Mouse (Mus musculus) limb, embryonic 12.5 days (tissue): ENCODE results near the gene Cldn7. TPM values are rescaled to one million over a fixed set of nuclear protein-coding genes. Genes with fewer than 3 reads are reported as not detected.
"Not testable (repeated sequence)": the region's sequence is repeated elsewhere in the genome, so short reads cannot be mapped to it uniquely, and the experiment has no call there.

ENCODE experiments used
- ATAC-seq: fragments of 200-750 bp; cut with Nextera tagmentation; 2 replicates; pipeline ENCODE4 v1.8.0; 2017; ENCODE audit warnings: low read depth, moderate TSS enrichment; ENCODE audit not compliant: insufficient number of reproducible peaks, insufficient read depth, low FRiP score, low TSS enrichment
- H3K27ac ChIP-seq: fragments of 300-500 bp; sonication (generic); 2 replicates; pipeline ENCODE4 v1.5.1; 2016; ENCODE audit warnings: mild to moderate bottlenecking, moderate library complexity
- H3K27me3 ChIP-seq: fragments of 300-500 bp; sonication (generic); 2 replicates; pipeline ENCODE4 v1.6.1; 2016; ENCODE audit warnings: mild to moderate bottlenecking, moderate library complexity
- H3K36me3 ChIP-seq: fragments of 300-500 bp; sonication (generic); 2 replicates; pipeline ENCODE4 v1.6.1; 2016; ENCODE audit warnings: mild to moderate bottlenecking, moderate library complexity
- H3K4me1 ChIP-seq: fragments of 300-500 bp; sonication (generic); replicated peaks from 2 replicates; pipeline ENCODE4 v1.6.1; 2016
- H3K4me2 ChIP-seq: fragments of 300-500 bp; sonication (generic); 2 replicates; pipeline ENCODE4 v1.6.1; 2016; ENCODE audit warnings: mild to moderate bottlenecking, moderate library complexity
- H3K4me3 ChIP-seq: fragments of 300-500 bp; sonication (generic); replicated peaks from 2 replicates; pipeline ENCODE4 v1.5.1; 2016; ENCODE audit warnings: mild to moderate bottlenecking
- H3K9ac ChIP-seq: fragments of 300-500 bp; sonication (generic); replicated peaks from 2 replicates; pipeline ENCODE4 v1.6.1; 2016; ENCODE audit warnings: mild to moderate bottlenecking, moderate library complexity
- H3K9me3 ChIP-seq: fragments of 300-500 bp; sonication (generic); 2 replicates; pipeline ENCODE4 v1.6.1; 2016; ENCODE audit warnings: mild to moderate bottlenecking, moderate library complexity
- WGBS: fragments of 180-500 bp; shearing (Covaris S2); methylation state at CpG from one replicate; pipeline ENCODE4 v1.1.7; 2016; 5-methylcytosine and 5-hydroxymethylcytosine counted together
- polyA plus RNA-seq: library from polyadenylated mRNA; unstranded; fragments of >200 nt; fragmentation: Nextera tagmentation; extraction: Ambion mirVana; gene quantifications from 2 replicates; pipeline ENCODE4 v1.2.1, GENCODE M21; 2016

Gene Cldn7
- polyA plus RNA-seq, 1 experiment from 2014 or later: 18.1 TPM

DNA sequence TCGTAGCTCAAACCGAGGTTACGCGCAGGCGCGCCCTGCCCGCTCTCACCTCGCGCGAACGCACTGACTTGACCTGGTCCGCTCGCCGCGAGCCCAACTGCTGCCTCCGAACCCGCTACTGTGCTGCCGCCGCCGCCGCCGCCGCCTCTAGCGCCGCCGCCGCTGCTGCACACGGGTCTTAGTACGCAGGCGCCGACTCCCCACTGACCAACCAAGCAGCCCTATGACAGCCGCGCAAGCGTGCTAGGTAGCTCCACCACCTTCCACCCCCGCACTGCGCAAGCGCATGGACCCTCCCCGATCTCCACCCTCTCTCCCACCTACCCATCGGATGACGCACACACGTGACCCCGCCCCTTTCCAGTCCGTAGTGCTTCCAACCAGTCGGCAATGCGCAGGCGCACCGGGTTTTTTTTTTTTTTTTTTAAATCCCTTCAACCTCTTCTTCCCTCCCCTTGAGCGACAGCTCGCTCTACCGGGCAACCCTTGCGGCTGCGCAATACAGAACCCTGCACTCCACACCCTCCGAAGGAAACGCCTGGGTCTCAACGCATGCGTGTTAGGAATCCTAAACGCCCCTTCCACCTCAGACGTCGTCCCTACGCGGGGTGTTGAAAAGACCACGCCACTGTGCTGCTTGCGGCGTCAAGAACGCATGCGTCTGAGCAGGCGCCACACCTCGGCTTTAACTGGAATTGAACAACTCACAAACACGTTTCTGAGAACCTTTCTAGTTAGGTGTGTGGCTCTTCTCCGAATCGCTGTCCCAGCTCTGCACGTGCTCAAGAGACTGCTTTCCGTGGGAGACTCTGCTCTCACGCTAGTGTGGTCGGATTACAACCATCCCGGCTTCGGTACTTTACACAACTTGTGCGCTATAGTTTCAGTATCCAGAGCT, 43.2 kb upstream of the Cldn7 start, which contains the start of gene Eif5a:
TSS of gene Eif5a (minus strand) at position 845 of the 898 bp plus-strand sequence.
- Histone ChIP-seq H3K4me2 (peak within 1 kb of the TSS; percentile 87), H3K9me3 (no peaks in the 10 kb centered on the region), H3K4me3 (peak within 1 kb of the TSS; percentile 98), H3K27me3 (no peaks in the 10 kb centered on the region), H3K9ac (peak within 1 kb of the TSS; percentile 95), H3K36me3 (peaks cover 31% of the 10 kb centered on the region), H3K4me1 (peaks cover 28% of the 10 kb centered on the region), H3K27ac (peak within 1 kb of the TSS; percentile 98)
- peak; percentile 96 for ATAC-seq
- WGBS: under 1% methylated on average over 78 of the region's 78 CpGs

DNA sequence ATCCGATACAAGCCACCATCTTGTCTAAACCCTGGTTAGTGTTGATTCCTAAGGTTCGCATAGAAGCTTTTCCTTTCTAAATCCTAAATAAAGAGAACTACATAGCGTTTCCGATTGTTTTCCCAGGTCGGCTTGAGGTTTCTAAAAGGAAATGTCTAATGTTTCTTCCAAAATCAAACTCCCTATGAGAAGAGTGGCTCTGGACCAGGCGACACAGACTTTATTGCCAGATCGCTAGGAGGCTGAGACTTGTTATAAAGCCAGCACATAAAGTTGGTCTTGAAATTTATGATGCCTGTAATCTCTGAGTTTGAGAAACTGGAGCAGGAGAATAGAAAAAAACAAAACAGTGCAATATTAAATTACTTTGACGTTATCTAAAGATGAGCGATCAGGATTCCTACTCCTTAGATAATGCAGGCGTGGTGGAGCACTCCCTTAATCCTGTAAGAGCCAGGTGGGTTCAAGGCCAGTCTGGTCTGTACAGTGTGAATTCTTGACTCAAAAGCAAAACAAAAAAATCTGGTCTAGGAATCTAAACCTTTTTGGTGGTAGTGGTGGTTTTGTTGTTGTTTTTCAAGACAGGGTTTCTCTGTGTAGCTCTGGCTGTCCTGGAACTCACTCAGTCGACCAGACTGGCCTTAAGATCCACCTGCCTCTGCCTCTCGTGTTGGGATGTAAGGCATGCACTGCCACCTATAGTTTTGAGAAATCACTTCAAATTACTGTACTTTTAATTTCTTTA, 42.4 kb upstream of the Cldn7 start:
- WGBS: 3% methylated on average over 12 of the region's 12 CpGs
- no peak for ATAC-seq
- H3K27me3 ChIP-seq: no peaks in the 10 kb centered on the region

DNA sequence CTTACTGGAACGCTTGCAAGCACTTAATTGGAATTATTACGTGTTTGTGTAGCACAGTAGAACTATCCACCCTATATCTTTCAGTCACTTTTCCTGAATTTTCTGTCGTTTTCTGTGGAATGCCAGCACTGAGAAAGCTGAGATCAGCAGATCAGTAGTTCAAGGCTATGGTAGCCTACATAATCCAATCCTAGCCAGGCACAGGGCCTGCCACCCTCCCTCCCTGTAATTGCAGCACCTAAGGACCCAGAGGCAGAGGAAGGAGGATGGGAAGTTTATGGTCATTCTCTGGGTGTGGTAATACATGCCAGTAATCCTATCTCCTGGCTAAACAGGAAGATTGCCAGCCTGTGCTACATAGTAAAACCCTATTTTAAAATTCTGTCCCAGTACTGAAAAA, 41.8 kb upstream of the Cldn7 start:
- peak overlapping the region; percentile 87 for H3K4me2 ChIP-seq
- H3K27ac ChIP-seq: 0 out of 2 replicates have a peak overlapping the region, but pooled peaks have one; percentile 30
- H3K4me1 ChIP-seq: peaks cover 22% of the 10 kb centered on the region
- H3K9ac ChIP-seq: no peak overlapping the region; the same call in 1 of the 2 replicates
- no peaks in the 10 kb centered on the region for H3K9me3 ChIP-seq
- ATAC-seq: no peak
- no peaks in the 10 kb centered on the region for H3K27me3 ChIP-seq
- peaks cover 16% of the 10 kb centered on the region for H3K36me3 ChIP-seq
- no peak overlapping the region for H3K4me3 ChIP-seq
- WGBS: 66% methylated on average over 3 of the region's 3 CpGs

More for the DNA sequence above, 42.4 kb upstream of the Cldn7 start:
- Histone ChIP-seq H3K27ac (peak overlapping the region; percentile 98), H3K9ac (peak overlapping the region; percentile 65), H3K36me3 (peaks cover 22% of the 10 kb centered on the region), H3K4me2 (peak overlapping the region; percentile 87), H3K9me3 (no peaks in the 10 kb centered on the region), H3K4me3 (peak overlapping the region; percentile 98), H3K4me1 (peaks cover 23% of the 10 kb centered on the region)

- Histone ChIP-seq H3K9ac (no peak overlapping the region), H3K4me3 (no peak overlapping the region), H3K27me3 (no peaks in the 10 kb centered on the region), H3K27ac (no peak overlapping the region), H3K4me1 (peaks cover 5% of the 10 kb centered on the region; the same call in 1 of the 2 replicates), H3K9me3 (no peaks in the 10 kb centered on the region), H3K36me3 (no peaks in the 10 kb centered on the region), H3K4me2 (no peak overlapping the region)
- WGBS: 94% methylated on average over 2 of the region's 2 CpGs
- ATAC-seq: no peak; the same call in 1 of the 2 replicates
Measured at GRCm38 (mm10) chr11:69927501-69927900, 37.1 kb upstream of the Cldn7 start.

DNA sequence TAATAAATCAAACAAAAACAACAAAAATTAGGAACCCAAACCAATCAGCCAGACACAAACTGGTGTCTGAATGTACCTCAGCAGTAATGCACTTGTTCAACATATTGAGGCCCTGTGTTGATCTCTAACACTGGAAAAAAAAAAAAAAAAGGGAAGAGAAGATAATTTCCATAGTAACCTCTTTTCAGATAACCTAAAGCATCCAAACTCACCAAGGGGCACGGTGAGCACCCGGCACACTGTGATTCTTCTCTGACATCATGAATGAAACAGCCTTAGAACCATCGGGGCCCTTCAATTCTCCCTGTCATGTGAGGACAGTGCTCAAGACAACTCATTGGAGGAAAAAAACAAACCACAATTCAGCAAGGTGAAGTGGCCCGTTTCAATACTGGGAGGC, 34.9 kb upstream of the Cldn7 start:
- no peak overlapping the region for H3K4me2 ChIP-seq
- H3K9ac ChIP-seq: no peak overlapping the region
- H3K9me3 ChIP-seq: no peaks in the 10 kb centered on the region
- H3K36me3 ChIP-seq: no peaks in the 10 kb centered on the region
- no peak for ATAC-seq
- no peak overlapping the region for H3K27ac ChIP-seq
- no peaks in the 10 kb centered on the region for H3K4me1 ChIP-seq
- H3K27me3 ChIP-seq: no peaks in the 10 kb centered on the region
- 79% methylated on average over 4 of the region's 4 CpGs for WGBS
- no peak overlapping the region for H3K4me3 ChIP-seq

DNA sequence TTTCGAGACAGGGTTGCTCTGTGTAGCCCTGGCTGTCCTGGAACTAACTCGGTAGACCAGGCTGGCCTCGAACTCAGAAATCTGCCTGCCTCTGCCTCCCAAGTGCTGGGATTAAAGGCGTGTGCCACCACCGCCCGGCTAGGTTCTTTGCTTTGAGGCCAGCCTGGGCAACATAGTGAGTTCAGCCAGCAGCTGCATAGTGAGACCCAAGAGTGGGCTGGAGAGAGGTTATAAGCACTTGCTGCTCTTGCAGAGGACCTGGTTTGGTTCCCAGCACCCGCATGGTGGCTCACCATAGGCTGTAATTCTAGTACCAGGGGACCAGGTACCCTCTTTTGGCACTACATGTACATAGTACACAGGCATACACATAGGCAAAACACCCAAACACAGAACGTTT, 34.4 kb upstream of the Cldn7 start:
- not testable (repeated sequence) for H3K4me2 ChIP-seq, H3K4me1 ChIP-seq, H3K27me3 ChIP-seq, ATAC-seq, H3K4me3 ChIP-seq, H3K9me3 ChIP-seq, H3K36me3 ChIP-seq, H3K27ac ChIP-seq, H3K9ac ChIP-seq
- WGBS: 84% methylated on average over 8 of the region's 8 CpGs

- 72% methylated on average over 3 of the region's 3 CpGs for WGBS
- no peak overlapping the region for H3K9ac ChIP-seq
- no peak for ATAC-seq
Measured at GRCm38 (mm10) chr11:69930967-69931537, 33.5 kb upstream of the Cldn7 start.

DNA sequence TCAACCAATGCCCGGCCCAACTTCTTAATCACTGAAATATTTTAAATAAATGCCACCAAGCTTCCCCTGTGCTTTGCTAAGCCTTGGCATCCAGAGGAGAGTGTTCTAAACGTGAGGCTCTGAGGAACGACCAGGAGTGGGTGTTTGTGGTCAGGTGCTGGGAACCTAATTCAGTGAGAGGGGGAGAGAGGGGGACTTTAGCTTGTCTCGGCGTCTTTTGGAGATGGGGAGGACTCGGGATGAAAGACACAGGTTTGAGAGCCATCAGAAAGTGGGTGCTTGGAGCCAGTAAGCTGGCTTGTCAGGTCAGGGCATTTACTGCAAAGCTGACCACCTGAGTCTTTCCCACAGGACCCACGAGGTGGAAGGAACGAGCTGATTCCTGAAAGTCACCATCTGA, 32.8 kb upstream of the Cldn7 start:
- Histone ChIP-seq H3K4me3 (no peak overlapping the region), H3K36me3 (no peaks in the 10 kb centered on the region), H3K4me1 (peaks cover 15% of the 10 kb centered on the region), H3K4me2 (no peak overlapping the region), H3K9me3 (no peaks in the 10 kb centered on the region), H3K27me3 (peaks cover 12% of the 10 kb centered on the region), H3K27ac (no peak overlapping the region), H3K9ac (no peak overlapping the region)
- ATAC-seq: no peak
- 66% methylated on average over 8 of the region's 8 CpGs for WGBS

More at GRCm38 (mm10) chr11:69930967-69931537, 33.5 kb upstream of the Cldn7 start:
- peaks cover 5% of the 10 kb centered on the region; the same call in 1 of the 2 replicates for H3K27me3 ChIP-seq
- peaks cover 8% of the 10 kb centered on the region for H3K4me1 ChIP-seq
- H3K9me3 ChIP-seq: no peaks in the 10 kb centered on the region
- H3K27ac ChIP-seq: no peak overlapping the region
- no peaks in the 10 kb centered on the region for H3K36me3 ChIP-seq
- no peak overlapping the region for H3K4me2 ChIP-seq
- H3K4me3 ChIP-seq: no peak overlapping the region

DNA sequence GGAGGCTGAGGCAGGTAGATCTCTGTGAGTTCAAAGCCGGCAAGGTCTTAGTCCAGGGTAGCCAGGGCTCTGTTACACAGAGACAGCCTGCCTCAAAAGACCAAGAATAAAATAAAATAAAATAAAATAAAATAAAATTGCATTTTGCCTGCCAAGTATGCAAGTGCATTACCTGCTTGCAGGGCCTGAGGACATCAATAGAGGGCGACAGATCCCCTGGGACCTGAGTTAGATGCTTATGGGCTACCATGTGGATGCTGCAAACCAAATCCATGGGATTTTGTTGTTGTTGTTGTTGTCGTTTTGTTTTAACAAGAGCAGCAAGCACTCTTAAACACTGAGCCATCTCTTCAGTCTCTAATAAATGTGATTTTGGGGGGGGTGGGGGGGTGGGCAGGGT, 32.3 kb upstream of the Cldn7 start:
- H3K4me2 ChIP-seq: no peak overlapping the region
- H3K36me3 ChIP-seq: no peaks in the 10 kb centered on the region
- H3K27me3 ChIP-seq: peaks cover 17% of the 10 kb centered on the region
- 33% methylated on average over 3 of the region's 3 CpGs for WGBS
- no peak for ATAC-seq
- no peaks in the 10 kb centered on the region for H3K9me3 ChIP-seq
- peaks cover 20% of the 10 kb centered on the region for H3K4me1 ChIP-seq
- no peak overlapping the region for H3K9ac ChIP-seq
- no peak overlapping the region for H3K4me3 ChIP-seq
- no peak overlapping the region for H3K27ac ChIP-seq

DNA sequence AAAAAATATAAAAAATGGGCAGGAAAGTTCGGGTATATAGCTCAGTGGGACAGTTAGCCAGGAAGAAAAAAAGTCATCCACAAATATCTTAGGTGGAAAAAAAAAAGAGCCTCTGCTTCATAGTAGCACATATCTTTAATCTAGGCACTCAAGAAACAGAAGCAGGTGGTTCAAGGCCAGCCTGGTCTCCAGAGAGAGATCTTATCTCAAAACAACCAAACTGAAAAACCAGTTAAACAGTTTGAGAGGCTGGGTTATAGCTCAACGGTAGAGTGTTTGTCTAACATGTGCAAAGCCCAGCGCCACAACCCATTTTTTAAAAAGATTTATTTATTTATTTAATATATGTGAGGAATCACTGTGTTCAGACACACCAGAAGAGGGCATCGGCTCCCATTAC, 31.5 kb upstream of the Cldn7 start:
- Histone ChIP-seq H3K36me3 (no peaks in the 10 kb centered on the region), H3K9me3 (no peaks in the 10 kb centered on the region), H3K4me1 (peaks cover 26% of the 10 kb centered on the region), H3K27ac (no peak overlapping the region), H3K4me3 (no peak overlapping the region), H3K27me3 (peaks cover 18% of the 10 kb centered on the region), H3K4me2 (no peak overlapping the region), H3K9ac (no peak overlapping the region)
- 81% methylated on average over 4 of the region's 4 CpGs for WGBS
- ATAC-seq: no peak

DNA sequence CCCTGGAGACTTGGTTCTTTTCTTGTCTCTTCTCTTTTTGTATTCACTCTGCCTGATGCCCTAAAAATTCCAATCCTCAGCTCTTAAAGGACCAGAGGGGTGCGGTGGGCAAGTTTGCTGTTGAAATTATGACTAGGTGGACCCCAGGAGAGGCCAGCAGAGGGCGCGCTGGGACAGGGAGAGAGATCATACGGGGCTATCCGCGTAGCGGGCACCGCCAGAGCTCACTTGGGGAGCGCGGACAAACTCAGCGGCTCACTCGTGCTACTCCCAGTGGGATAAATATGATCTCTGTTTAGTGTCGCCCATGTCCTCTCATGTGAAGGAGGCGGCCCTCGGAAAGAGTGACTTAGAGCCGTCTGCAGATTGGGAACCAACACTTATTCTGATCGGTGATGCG, 30.4 kb upstream of the Cldn7 start:
- H3K36me3 ChIP-seq: no peaks in the 10 kb centered on the region
- no peaks in the 10 kb centered on the region for H3K9me3 ChIP-seq
- H3K4me1 ChIP-seq: peaks cover 36% of the 10 kb centered on the region
- peaks cover 18% of the 10 kb centered on the region for H3K27me3 ChIP-seq
- ATAC-seq: no peak
- no peak overlapping the region for H3K9ac ChIP-seq
- peak overlapping the region; percentile 19 for H3K4me3 ChIP-seq
- H3K4me2 ChIP-seq: peak overlapping the region; percentile 48
- WGBS: 1% methylated on average over 18 of the region's 18 CpGs
- H3K27ac ChIP-seq: no peak overlapping the region
